Mouse (Mus musculus) myocyte (in vitro differentiated cells): ENCODE measurements around the gene Farsa. TPM values are rescaled to one million over a fixed set of nuclear protein-coding genes. Genes with fewer than 3 reads are reported as not detected.
A peak's percentile ranks its signal among the peaks of the same experiment; 100 is the strongest.

ENCODE experiments used
- H3K27me3 ChIP-seq: one replicate; pipeline ENCODE4 v1.6.1; 2011; ENCODE audit not compliant: control insufficient read depth, insufficient read depth, insufficient read length
- H3K36me3 ChIP-seq: one replicate; pipeline ENCODE4 v1.6.1; 2011; ENCODE audit not compliant: control insufficient read depth, insufficient read depth
- H3K4me2 ChIP-seq: one replicate; pipeline ENCODE4 v1.6.1; 2011; ENCODE audit warnings: low read depth, control low read depth
- H3K4me3 ChIP-seq: one replicate; pipeline ENCODE4 v1.5.1; 2011; ENCODE audit warnings: mild to moderate bottlenecking, control low read depth, moderate library complexity
- H3K79me2 ChIP-seq: one replicate; pipeline ENCODE4 v1.6.1; 2011; ENCODE audit not compliant: control insufficient read depth, insufficient read depth
- H3ac ChIP-seq: one replicate; pipeline ENCODE4 v1.6.1; 2011; ENCODE audit not compliant: control insufficient read depth, insufficient read length
- CEBPB ChIP-seq: IDR thresholded peaks from 2 replicates; pipeline ENCODE4 v1.6.1; 2011; ENCODE audit warnings: mild to moderate bottlenecking, moderate library complexity; ENCODE audit not compliant: poor library complexity, insufficient read depth, severe bottlenecking
- E2F4 ChIP-seq: IDR thresholded peaks from one replicate; pipeline ENCODE4 v1.6.1; 2011; ENCODE audit warnings: mild to moderate bottlenecking, control low read depth, moderate library complexity; ENCODE audit not compliant: insufficient read depth
- MAX ChIP-seq: IDR thresholded peaks from one replicate; pipeline ENCODE4 v1.6.1; 2011; ENCODE audit warnings: low read depth, mild to moderate bottlenecking, control low read depth
- MYOD1 ChIP-seq, 3 experiments: IDR thresholded peaks; one replicate each; pipeline ENCODE4 v1.6.1; 2011; ENCODE audit warnings: control low read depth in 2 of 3, low read depth in 2 of 3, mild to moderate bottlenecking in 2 of 3, moderate library complexity in 1 of 3; ENCODE audit not compliant: insufficient read length in 2 of 3, control insufficient read depth in 1 of 3
- MYOG ChIP-seq, 3 experiments: IDR thresholded peaks; one replicate each; pipeline ENCODE4 v1.6.1; 2011; ENCODE audit warnings: control low read depth in 2 of 3, low read depth in 2 of 3, mild to moderate bottlenecking in 2 of 3; ENCODE audit not compliant: insufficient read length in 2 of 3, control insufficient read depth in 1 of 3, insufficient read depth in 1 of 3
- POLR2A ChIP-seq: IDR thresholded peaks from one replicate; pipeline ENCODE4 v1.6.1; 2011; ENCODE audit warnings: low read depth, mild to moderate bottlenecking, control low read depth, moderate library complexity; ENCODE audit not compliant: insufficient read length
- POLR2AphosphoS2 ChIP-seq: IDR thresholded peaks from one replicate; pipeline ENCODE4 v1.6.1; 2011; ENCODE audit warnings: low read depth, control low read depth; ENCODE audit not compliant: insufficient read length
- REST ChIP-seq: IDR thresholded peaks from one replicate; pipeline ENCODE4 v1.6.1; 2011; ENCODE audit warnings: mild to moderate bottlenecking, control low read depth, moderate library complexity; ENCODE audit not compliant: insufficient read depth, insufficient read length
- SRF ChIP-seq: IDR thresholded peaks from one replicate; pipeline ENCODE4 v1.6.1; 2011; ENCODE audit warnings: low read depth; ENCODE audit not compliant: control insufficient read depth, insufficient read length
- TCF12 ChIP-seq: IDR thresholded peaks from one replicate; pipeline ENCODE4 v1.6.1; 2011; ENCODE audit warnings: mild to moderate bottlenecking, control low read depth; ENCODE audit not compliant: poor library complexity, insufficient read depth, severe bottlenecking
- TCF3 ChIP-seq: IDR thresholded peaks from one replicate; pipeline ENCODE4 v1.6.1; 2011; ENCODE audit warnings: low read depth, control low read depth; ENCODE audit not compliant: insufficient read length
- USF1 ChIP-seq: IDR thresholded peaks from one replicate; pipeline ENCODE4 v1.6.1; 2011; ENCODE audit warnings: low read depth, mild to moderate bottlenecking, control low read depth, moderate library complexity
- polyA plus RNA-seq: library from polyadenylated mRNA; unstranded; fragments of >200 nt; fragmentation: generic; extraction: Trizol; gene quantifications from one replicate; pipeline ENCODE4 v1.2.1, GENCODE M21; 2012; ENCODE audit warnings: missing spikeins

Gene Farsa
- polyA plus RNA-seq, 1 experiment = 73.3 TPM

DNA sequence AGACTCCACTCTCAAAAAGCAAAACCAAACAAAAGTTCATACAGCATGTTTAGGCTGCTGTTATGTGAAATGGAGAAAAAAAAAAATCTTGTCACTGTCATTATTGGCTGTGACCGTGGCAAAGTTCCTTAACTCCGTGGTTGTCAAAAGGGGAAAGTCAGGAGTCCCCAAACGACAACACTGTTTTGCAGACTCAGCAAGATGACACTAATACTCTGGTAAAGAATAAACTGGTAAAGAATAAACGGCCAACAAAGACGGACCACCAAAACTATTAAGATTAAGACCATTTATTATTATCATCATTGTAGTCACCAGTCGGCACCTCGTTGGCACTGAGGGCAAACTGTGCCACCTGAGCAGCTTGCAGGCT is 16.9 kb upstream of the Farsa start:
- peak overlapping the region; percentile 74 for H3ac ChIP-seq
- TF ChIP-seq TCF12 = no peak
- no peak for TF ChIP-seq SRF
- no peak for TF ChIP-seq POLR2AphosphoS2
- no peaks in the 10 kb centered on the region for H3K27me3 ChIP-seq
- H3K4me2 ChIP-seq = peak overlapping the region; percentile 89
- H3K36me3 ChIP-seq = peaks cover 56% of the 10 kb centered on the region
- H3K4me3 ChIP-seq = peak overlapping the region; percentile 70
- peaks cover 15% of the 10 kb centered on the region for H3K79me2 ChIP-seq

DNA sequence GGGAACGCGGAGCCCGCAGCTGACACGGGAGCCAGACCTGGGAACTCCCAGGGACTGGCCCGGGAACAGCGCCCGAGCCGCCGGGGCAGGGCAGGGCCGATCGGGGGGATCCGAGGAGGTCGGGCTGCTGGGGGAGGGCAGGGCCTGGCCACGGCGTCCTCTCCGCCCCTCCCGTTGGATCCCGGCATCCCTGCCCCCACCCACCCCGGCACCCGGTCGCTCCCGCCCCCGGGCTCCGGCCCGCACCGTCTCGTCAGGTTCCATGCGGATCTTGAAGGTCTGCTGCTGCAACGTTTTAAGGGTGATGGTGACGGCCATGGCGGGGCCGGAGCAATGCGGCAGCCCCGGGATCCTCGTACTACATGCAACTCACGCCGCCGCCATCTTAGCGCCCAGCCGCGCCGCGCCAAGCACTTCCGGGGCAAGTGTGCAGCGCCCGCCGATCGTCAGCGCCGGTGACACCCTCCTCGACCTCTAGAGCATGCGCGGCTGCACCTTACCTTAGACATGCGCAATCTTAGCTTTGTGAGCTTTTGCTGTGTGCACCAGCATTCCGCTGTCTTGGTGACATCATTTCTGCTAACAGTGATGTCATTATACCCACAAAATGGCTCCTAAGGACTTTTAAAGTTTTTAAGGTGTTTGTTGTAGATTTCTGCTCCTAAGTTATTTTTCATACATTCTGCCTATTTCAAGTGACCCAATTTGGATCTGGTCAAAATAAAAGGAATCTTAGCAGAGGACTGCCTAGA is 16.4 kb upstream of the Farsa start, which contains the start of gene Rad23a:
Gene Rad23a (minus strand): TSS at position 418 of the 752 bp plus-strand sequence.
- peaks cover 20% of the 10 kb centered on the region for H3K79me2 ChIP-seq
- peak within 1 kb of the TSS; percentile 74 for H3ac ChIP-seq
- H3K4me3 ChIP-seq = peak within 1 kb of the TSS; percentile 70
- no peaks in the 10 kb centered on the region for H3K27me3 ChIP-seq
- H3K4me2 ChIP-seq = peak within 1 kb of the TSS; percentile 89
- TF ChIP-seq MYOD1 (IDR thresholded peaks at IDR 0.05; ENCODE audit: control insufficient read depth in 1 of 3, insufficient read length in 2 of 3, low read depth in 2 of 3) (peak in 1 of 3 experiments; percentile 28), TCF12 (no peak), POLR2A (peak; percentile 94), USF1 (no peak), E2F4 (peak; percentile 23), MAX (no peak), SRF (no peak), POLR2AphosphoS2 (peak; percentile 99), REST (no peak), MYOG (IDR thresholded peaks at IDR 0.05; ENCODE audit: control insufficient read depth in 1 of 3, insufficient read depth in 1 of 3, insufficient read length in 2 of 3, low read depth in 2 of 3) (peak in 2 of 3 experiments; percentile 62 to 63)
- H3K36me3 ChIP-seq = peaks cover 57% of the 10 kb centered on the region

DNA sequence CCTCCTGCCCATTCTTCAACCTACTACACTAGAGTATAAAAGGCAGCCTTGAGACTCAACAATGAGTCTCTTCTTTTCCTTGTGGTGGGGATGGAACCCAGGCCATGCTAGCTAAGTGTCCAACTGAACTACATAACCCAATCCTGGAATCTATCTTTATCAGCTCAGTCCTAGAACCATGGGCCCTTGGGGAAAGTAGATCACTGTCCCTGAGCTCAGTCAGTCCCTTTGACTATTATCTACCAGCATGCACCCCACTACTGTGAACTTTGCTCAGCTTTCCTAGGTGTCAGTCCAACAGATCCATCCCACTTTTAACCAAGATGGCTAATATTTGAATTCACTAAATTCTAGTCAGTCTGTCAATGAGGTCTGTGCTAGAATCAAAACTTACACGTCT is 15.3 kb upstream of the Farsa start:
- no peaks in the 10 kb centered on the region for H3K27me3 ChIP-seq
- peaks cover 54% of the 10 kb centered on the region for H3K36me3 ChIP-seq
- TF ChIP-seq SRF (no peak), TCF3 (no peak), TCF12 (no peak), POLR2A (no peak), REST (no peak), MAX (no peak), MYOD1 (IDR thresholded peaks at IDR 0.05; ENCODE audit: control insufficient read depth in 1 of 3, insufficient read length in 2 of 3, low read depth in 2 of 3) (no peak), MYOG (IDR thresholded peaks at IDR 0.05; ENCODE audit: control insufficient read depth in 1 of 3, insufficient read depth in 1 of 3, insufficient read length in 2 of 3, low read depth in 2 of 3) (no peak), E2F4 (no peak)
- no peak overlapping the region for H3K4me3 ChIP-seq
- peaks cover 30% of the 10 kb centered on the region for H3K79me2 ChIP-seq
- H3K4me2 ChIP-seq = no peak overlapping the region
- no peak overlapping the region for H3ac ChIP-seq

DNA sequence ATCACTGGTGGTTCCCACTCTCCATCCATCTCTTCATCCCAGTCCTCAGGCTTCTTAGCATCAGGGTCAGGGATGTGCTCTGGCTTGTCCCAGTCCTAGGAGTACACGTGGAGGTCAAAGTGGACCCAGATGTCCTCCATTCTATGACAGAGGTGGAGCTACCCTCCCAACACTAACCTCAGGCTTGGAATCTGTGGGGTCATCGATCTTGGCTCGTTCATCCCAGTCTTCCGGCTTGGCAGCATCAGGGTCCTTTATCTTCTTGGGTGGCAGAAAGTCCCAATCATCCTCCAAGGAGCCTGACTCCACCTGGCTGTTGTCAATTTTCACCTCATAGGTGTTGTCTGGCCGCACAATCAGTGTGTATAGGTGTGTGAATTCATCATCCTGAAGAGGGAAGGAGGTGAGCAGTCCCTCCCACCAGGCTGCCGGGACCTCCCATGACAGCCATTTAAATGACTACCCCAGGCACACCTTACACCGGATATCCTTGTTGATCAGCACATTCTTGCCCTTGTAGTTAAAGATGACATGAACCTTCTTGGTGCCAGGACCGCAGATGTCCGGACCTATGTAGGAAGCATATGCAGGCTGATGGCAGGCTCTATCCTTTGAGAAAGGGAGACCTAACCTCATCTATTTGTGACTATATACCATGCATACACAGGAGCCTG is 12.3 kb upstream of the Farsa start:
- Histone ChIP-seq H3K27me3 (no peaks in the 10 kb centered on the region), H3K4me3 (no peak overlapping the region), H3K36me3 (peaks cover 40% of the 10 kb centered on the region), H3K4me2 (peak overlapping the region; percentile 81), H3K79me2 (peaks cover 22% of the 10 kb centered on the region), H3ac (no peak overlapping the region)
- TF ChIP-seq REST (no peak), CEBPB (no peak)

DNA sequence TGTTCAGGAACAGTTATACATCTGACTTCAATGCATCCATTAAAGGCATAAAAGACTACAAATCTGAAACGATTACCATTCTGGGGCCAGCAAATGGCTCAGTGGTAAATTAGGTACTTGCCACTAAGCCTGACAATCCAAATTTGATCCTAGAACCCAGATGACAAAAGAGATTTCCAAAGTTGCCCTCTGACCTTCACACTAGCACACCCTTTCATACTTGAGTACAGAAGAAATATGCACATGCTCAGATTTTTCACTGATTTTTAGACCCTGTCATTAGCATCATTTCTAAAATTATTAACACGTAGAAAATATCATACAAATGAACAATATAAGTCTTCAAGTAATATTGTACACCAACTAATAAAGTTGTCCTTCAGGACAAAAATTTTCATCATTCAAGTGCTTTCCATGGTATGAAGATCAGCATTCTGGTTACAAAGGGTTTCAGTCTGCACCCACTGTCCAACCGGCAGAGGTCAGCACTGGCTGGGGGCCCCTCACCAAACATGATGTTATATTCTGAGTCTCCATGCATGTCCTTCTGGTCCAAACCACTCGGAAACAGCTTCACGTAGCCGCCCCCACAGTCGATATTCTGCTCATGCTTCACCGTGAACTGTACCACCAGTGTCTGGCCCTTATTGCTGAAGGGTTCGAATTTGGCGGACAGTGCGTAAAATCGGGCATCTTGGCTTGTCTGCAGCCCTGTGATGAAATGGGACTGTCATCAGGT is 11.3 kb upstream of the Farsa start:
- TF ChIP-seq MAX (no peak), E2F4 (no peak), POLR2A (no peak), SRF (no peak), TCF3 (no peak), REST (no peak), CEBPB (no peak), USF1 (no peak), MYOD1 (IDR thresholded peaks at IDR 0.05; ENCODE audit: control insufficient read depth in 1 of 3, insufficient read length in 2 of 3, low read depth in 2 of 3) (no peak), MYOG (IDR thresholded peaks at IDR 0.05; ENCODE audit: control insufficient read depth in 1 of 3, insufficient read depth in 1 of 3, insufficient read length in 2 of 3, low read depth in 2 of 3) (no peak), POLR2AphosphoS2 (no peak), TCF12 (no peak)
- Histone ChIP-seq H3K79me2 (peaks cover 15% of the 10 kb centered on the region), H3K36me3 (peaks cover 40% of the 10 kb centered on the region), H3K4me2 (peak overlapping the region; percentile 81), H3K27me3 (no peaks in the 10 kb centered on the region), H3K4me3 (peak overlapping the region; percentile 98), H3ac (peak overlapping the region; percentile 51)
